Mouse (Mus musculus) liver, adult 2 months (tissue): ENCODE data around the gene Mpv17. TPM values are rescaled to one million over a fixed set of nuclear protein-coding genes. Genes with fewer than 3 reads are reported as not detected.

Experiments
- DNase-seq: peaks from one replicate; pipeline ENCODE4 v3.0.0-alpha.2; 2011; ENCODE audit warnings: low read depth, low spot score; ENCODE audit errors: extremely low read depth
- H3K27ac ChIP-seq: fragments of 200-500 bp; replicated peaks from 2 replicates; pipeline ENCODE4 v1.5.1; 2012; ENCODE audit warnings: low read depth, mild to moderate bottlenecking, control low read depth, inconsistent platforms, low read length; ENCODE audit not compliant: insufficient read depth
- H3K27me3 ChIP-seq: fragments of 200-500 bp; 2 replicates; pipeline ENCODE4 v1.6.1; 2012; ENCODE audit warnings: mild to moderate bottlenecking, moderate library complexity, low read length, inconsistent platforms; ENCODE audit not compliant: control insufficient read depth, insufficient read depth
- H3K36me3 ChIP-seq: fragments of 200-500 bp; 2 replicates; pipeline ENCODE4 v1.6.1; 2012; ENCODE audit warnings: low read length, inconsistent platforms; ENCODE audit not compliant: control insufficient read depth, insufficient read depth
- H3K4me1 ChIP-seq: fragments of 200-500 bp; 2 replicates; pipeline ENCODE4 v1.6.1; 2011; ENCODE audit warnings: low read length; ENCODE audit not compliant: control insufficient read depth, insufficient read depth
- H3K4me3 ChIP-seq: fragments of 200-500 bp; 2 replicates; pipeline ENCODE4 v1.5.1; 2011; ENCODE audit warnings: low read depth, mild to moderate bottlenecking, control low read depth, low read length, moderate library complexity; ENCODE audit not compliant: insufficient read depth
- H3K79me2 ChIP-seq: fragments of 200-500 bp; 2 replicates; pipeline ENCODE4 v1.6.1; 2012; ENCODE audit warnings: inconsistent platforms, mild to moderate bottlenecking, low read length, moderate library complexity; ENCODE audit not compliant: control insufficient read depth, insufficient read depth
- H3K9ac ChIP-seq: fragments of 200-500 bp; 2 replicates; pipeline ENCODE4 v1.6.1; 2012; ENCODE audit warnings: low read depth, mild to moderate bottlenecking, control low read depth, inconsistent platforms, low read length
- CTCF ChIP-seq: fragments of 200-500 bp; IDR thresholded peaks from 2 replicates; pipeline ENCODE4 v1.5.1; 2011; ENCODE audit warnings: low read depth, low read length, control low read depth
- POLR2A ChIP-seq: fragments of 200-500 bp; IDR thresholded peaks from 2 replicates; pipeline ENCODE4 v1.6.1; 2011; ENCODE audit warnings: low read length, control low read depth; ENCODE audit not compliant: insufficient read depth; ENCODE audit errors: extremely low read depth
- WGBS: fragments of 180-500 bp; shearing (Covaris S2); methylation state at CpG from one replicate; pipeline ENCODE4 v1.1.7; 2018; 5-methylcytosine and 5-hydroxymethylcytosine counted together
- polyA plus RNA-seq: library from polyadenylated mRNA; depleted of rRNA; stranded (reverse); fragments of >200 nt; gene quantifications from 2 replicates; pipeline ENCODE4 v1.2.3, GENCODE M21; 2012
- total RNA-seq: library from RNA; depleted of rRNA; stranded (reverse); fragments of >200 nt; gene quantifications from 2 replicates; pipeline ENCODE4 v1.2.3, GENCODE M21; 2014

Mpv17 gene
- total and polyA plus RNA-seq, 2 experiments: 49.0 to 92.3 TPM

DNA sequence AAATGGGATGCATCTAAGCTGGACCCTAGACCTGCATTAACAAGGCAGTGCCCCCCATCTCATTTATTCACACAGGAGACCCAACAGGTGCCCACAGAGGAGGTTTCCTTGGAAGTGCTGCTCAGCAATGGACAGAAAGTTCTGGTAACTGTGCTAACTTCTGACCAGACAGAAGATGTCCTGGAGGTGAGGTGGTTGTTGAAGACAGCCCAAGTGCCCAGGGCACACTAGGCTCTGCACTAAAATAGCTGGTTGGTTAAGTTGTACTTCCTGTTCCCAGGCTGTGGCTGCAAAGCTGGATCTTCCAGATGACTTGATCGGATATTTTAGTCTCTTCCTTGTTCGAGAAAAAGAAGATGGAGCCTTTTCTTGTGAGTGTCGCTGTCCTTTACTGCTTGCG, 41.6 kb upstream of the Mpv17 start:
- H3K27ac ChIP-seq: no peak overlapping the region
- H3K36me3 ChIP-seq: peaks cover 35% of the 10 kb centered on the region
- H3K4me3 ChIP-seq: no peak overlapping the region
- H3K79me2 ChIP-seq: peaks cover 10% of the 10 kb centered on the region
- H3K9ac ChIP-seq: no peak overlapping the region
- TF ChIP-seq CTCF: no peak
- TF ChIP-seq POLR2A: no peak
- WGBS: 95% methylated on average over 4 of the region's 4 CpGs
- H3K27me3 ChIP-seq: no peaks in the 10 kb centered on the region
- H3K4me1 ChIP-seq: peaks cover 5% of the 10 kb centered on the region
- DNase-seq: no peak

DNA sequence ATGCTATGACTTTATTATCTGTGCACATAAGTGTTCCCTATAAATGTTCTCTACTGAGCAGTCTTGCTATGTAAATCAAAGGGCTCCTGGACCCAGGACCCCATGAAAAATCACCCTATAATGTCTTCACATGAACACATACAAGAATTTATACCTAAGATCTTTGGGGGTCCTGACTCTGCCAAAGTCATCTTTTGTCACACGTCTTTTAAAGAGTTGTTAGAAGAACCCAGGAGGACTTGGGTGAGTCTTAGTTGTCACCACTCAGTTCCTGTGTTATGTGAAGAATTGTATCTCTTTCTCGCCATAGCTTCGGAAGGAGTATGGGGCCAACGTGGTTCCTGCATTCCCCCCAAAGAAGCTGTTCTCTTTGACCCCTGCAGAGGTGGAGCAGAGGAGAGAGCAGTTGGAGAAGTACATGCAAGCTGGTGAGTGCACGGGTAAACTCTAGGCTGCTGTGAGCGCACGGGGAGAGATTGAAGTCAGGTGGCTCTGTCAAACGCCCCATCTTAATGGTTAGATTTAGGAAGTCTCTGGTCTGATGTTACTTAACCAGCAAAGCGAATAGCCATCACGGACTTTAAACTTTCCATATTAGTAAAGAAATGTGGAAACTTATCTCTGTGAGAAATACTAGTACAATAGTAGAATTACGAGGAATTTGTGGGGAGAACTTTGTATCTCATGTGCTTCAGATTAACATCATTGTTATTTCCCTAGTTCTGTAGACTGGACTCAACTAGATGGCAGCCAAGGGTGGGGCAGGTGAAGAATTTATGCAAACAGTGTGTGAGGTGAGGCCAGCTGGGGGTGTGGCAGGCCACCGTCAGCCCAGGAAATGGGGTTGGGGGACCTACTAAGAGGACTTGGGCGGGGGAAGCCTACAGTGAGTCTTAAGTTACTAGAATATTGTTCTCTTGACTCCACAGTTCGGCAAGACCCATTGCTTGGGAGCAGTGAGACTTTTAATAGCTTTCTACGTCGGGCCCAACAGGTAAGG, 40.7 kb upstream of the Mpv17 start:
- Histone ChIP-seq H3K27ac (no peak overlapping the region), H3K36me3 (peaks cover 35% of the 10 kb centered on the region), H3K4me3 (no peak overlapping the region), H3K27me3 (no peaks in the 10 kb centered on the region), H3K79me2 (peaks cover 3% of the 10 kb centered on the region; the same call in 1 of the 2 replicates), H3K4me1 (peaks cover 5% of the 10 kb centered on the region), H3K9ac (no peak overlapping the region)
- no peak for TF ChIP-seq CTCF
- no peak for TF ChIP-seq POLR2A
- WGBS: 92% methylated on average over 16 of the region's 16 CpGs
- DNase-seq: no peak

DNA sequence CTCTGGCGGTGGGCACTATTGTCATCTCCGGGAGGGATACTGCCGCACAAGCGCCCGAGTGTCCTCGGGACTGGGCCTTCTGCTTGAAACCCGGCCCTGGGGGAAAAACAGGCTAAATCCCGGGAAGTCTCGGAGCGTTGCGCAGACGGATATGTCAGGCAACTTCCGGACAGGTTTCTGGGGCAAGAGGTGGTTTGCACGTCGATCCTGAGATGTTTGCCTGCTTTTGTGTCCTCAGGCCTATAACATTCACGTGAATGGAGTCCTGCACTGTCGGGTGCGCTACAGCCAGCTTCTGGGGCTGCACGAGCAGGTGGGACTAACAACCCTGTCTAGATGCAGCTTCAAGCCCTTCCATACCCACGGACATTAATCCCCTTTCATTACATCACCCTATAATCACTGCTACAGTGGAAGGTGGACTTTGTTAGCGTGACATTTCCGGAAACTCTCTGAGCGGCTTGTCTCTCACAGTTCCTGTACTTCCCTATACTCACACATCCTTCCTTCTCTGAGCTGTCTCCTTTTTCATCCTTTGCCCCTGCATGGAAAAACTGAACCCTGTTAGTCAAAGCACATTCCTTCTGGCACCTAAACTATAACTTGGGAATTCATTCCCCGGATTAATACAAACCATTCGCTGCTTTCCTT, 39.7 kb upstream of the Mpv17 start:
- Histone ChIP-seq H3K36me3 (peaks cover 33% of the 10 kb centered on the region), H3K4me3 (peak overlapping the region; percentile 78), H3K27ac (peak overlapping the region; percentile 70), H3K4me1 (peaks cover 5% of the 10 kb centered on the region), H3K27me3 (no peaks in the 10 kb centered on the region), H3K79me2 (peaks cover 3% of the 10 kb centered on the region; the same call in 1 of the 2 replicates), H3K9ac (peak overlapping the region; percentile 78)
- no peak for DNase-seq
- no peak for TF ChIP-seq CTCF
- TF ChIP-seq POLR2A: no peak
- 5% methylated on average over 25 of the region's 25 CpGs for WGBS

DNA sequence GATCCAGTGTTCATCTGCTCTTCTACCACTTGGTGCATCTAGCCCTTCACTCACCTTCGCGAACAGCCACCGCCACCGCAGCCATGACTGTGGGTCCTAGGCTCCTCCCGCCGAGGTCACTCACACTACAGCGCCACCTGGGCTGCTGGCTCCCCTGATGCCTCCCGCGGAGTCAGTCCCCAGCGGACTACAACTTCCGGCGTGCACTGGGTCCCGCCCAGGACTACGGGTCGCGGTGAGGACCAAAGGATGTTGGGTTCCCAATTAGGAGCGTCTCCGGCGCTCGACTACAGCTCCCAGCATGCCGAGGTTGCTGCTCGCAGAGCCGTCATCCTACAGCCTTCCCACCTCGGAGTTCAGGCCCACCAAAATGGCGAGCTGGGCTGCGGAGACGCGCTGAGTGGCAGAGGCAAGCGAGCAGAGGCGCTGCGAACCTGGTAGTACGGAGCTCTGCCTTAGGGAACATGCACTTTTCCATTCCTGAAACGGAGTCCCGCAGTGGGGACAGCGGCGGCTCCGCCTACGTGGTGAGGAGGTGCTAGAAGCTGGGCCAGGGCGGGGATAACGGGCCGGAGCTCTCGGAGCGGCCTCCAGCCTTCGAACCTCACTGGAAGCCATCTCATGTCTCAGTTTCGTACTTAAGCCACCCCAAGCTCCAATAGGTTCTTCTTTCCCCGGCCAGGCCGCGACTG, 39.0 kb upstream of the Mpv17 start, which contains the start of the genes Snx17 and Eif2b4:
Gene Snx17 (plus strand): TSS at position 289 of the 692 bp plus-strand sequence.
Gene Eif2b4 (minus strand): TSS at position 492 of the 692 bp plus-strand sequence.
- Histone ChIP-seq H3K4me1 (peaks cover 5% of the 10 kb centered on the region), H3K9ac (peak within 1 kb of the TSS; percentile 80), H3K4me3 (peak within 1 kb of the TSS; percentile 78), H3K27me3 (no peaks in the 10 kb centered on the region), H3K27ac (peak within 1 kb of the TSS; percentile 80), H3K36me3 (peaks cover 33% of the 10 kb centered on the region), H3K79me2 (peaks cover 3% of the 10 kb centered on the region; the same call in 1 of the 2 replicates)
- peak; percentile 96 for DNase-seq
- peak; percentile 51 for TF ChIP-seq CTCF
- peak; percentile 41; the same call in 1 of the 2 replicates for TF ChIP-seq POLR2A
- under 1% methylated on average over 48 of the region's 48 CpGs for whole genome bisulfite sequencing

DNA sequence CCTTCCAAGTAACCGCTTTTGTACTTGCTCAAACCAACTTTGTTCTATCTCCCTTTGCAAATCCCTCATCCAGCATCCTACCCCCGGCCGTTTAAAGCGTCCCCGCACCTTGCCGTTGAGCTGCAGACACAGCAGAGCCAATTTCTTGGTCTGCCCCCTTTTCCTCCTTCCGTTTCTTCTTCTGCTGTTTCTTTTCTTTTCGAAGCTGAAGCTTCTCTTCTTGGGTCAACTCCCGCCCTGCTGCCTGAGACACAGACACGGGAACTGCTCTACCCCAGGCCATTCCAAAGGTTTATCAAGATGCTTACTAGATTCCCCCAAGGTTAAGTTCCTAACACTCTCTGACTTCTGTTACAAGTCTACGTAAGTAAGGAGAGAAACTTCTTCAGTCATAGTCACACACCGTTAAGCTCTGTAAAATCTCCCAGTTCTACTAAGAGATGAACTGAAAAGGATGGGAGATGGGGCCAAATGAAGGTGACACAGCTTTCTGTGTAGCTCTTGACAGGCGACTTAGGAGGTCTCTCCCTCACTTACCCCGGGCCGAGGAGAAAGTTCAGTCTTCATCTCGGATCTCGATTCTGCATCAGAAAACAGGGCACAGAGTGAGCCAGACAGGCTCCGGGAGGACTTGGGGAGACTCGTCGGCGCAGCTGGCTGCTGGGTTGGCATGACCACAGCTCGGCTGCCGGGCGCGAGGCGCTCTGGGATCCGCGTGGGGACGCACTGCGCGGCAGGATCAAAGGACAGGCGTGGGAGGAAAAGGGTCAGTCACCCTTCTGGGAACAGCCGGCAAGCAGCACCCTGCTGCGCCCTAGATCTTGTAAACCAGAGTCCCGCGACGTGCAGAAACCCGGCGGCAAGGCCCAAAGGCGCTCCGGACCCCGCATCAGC, 38.2 kb upstream of the Mpv17 start:
- DNase-seq: peak; percentile 83
- 8% methylated on average over 42 of the region's 42 CpGs for WGBS
- peaks cover 5% of the 10 kb centered on the region for H3K4me1 ChIP-seq
- peaks cover 3% of the 10 kb centered on the region; the same call in 1 of the 2 replicates for H3K79me2 ChIP-seq
- no peaks in the 10 kb centered on the region for H3K27me3 ChIP-seq
- peak overlapping the region; percentile 80 for H3K27ac ChIP-seq
- TF ChIP-seq POLR2A (no peak), CTCF (peak; percentile 41; the same call in 1 of the 2 replicates)
- H3K4me3 ChIP-seq: peak overlapping the region; percentile 78
- peak overlapping the region; percentile 80 for H3K9ac ChIP-seq
- H3K36me3 ChIP-seq: peaks cover 37% of the 10 kb centered on the region
